Mouse (Mus musculus) lung, adult 2 months (tissue): ENCODE measurements around the gene Limch1.

ENCODE experiments used
- CTCF ChIP-seq: fragments of 200-500 bp; IDR thresholded peaks from 2 replicates; pipeline ENCODE4 v1.5.1; 2011; ENCODE audit warnings: mild to moderate bottlenecking, low read length, control low read depth; ENCODE audit not compliant: insufficient read depth
- POLR2A ChIP-seq: fragments of 200-500 bp; IDR thresholded peaks from 2 replicates; pipeline ENCODE4 v1.6.1; 2011; ENCODE audit warnings: low read depth, mild to moderate bottlenecking, control low read depth, low read length, borderline replicate concordance; ENCODE audit errors: extremely low read depth

- TF ChIP-seq CTCF (no peak), POLR2A (no peak)
Measured at GRCm38 (mm10) chr5:67025581-67025980, 280.0 kb downstream of the Limch1 start.
